Mouse (Mus musculus) CH12.LX (cell line): ENCODE data around the gene Il6st.

Source experiments
- CTCF ChIP-seq, 2 experiments: IDR thresholded peaks in 1 of 2; conservative IDR thresholded peaks in 1 of 2; 2 replicates each; pipeline ENCODE4 v1.5.1; 2011 to 2012; ENCODE audit warnings: low read depth in 2 of 2, low read length in 2 of 2, improper control_type of control experiment in 1 of 2, inconsistent platforms in 1 of 2, mild to moderate bottlenecking in 1 of 2, moderate library complexity in 1 of 2
- EP300 ChIP-seq: IDR thresholded peaks from 2 replicates; pipeline ENCODE4 v1.6.1; 2011; ENCODE audit warnings: low read length, improper control_type of control experiment
- MYC ChIP-seq: IDR thresholded peaks from 2 replicates; pipeline ENCODE4 v1.6.1; 2011; ENCODE audit warnings: low read depth, mild to moderate bottlenecking, improper control_type of control experiment, low read length
- POLR2A ChIP-seq: IDR thresholded peaks from 2 replicates; pipeline ENCODE4 v1.6.1; 2011; ENCODE audit warnings: low read depth, mild to moderate bottlenecking, improper control_type of control experiment, low read length

DNA sequence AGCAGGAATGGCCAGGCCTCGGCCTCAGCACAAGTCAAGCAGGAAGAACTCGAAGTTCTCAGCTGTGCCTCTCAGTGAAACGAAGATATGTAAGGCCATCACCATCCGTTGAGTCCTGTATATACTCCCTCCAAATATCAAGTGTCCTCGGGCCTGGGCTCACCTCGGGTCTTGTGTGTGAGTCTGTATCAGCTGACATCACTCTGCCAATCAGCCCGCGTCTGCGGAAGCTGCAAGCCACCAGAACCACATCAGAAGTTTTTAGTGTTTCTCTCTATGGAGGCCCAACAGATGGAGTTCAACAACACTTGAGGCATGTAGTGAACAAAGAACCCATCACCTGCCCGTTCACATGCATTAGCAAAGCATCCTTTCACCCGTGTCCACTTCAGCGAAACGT is 43.8 kb downstream of the Il6st start:
- TF ChIP-seq CTCF (conservative IDR thresholded peaks at IDR 0.05 in 1 of 2, IDR thresholded peaks at IDR 0.05 in 1 of 2; ENCODE audit: low read depth in 2 of 2, low read length in 2 of 2) (no peak), POLR2A (no peak), EP300 (no peak), MYC (no peak)
